Mouse (Mus musculus): ENCODE data around the gene Rho.

The Rho gene

DNA sequence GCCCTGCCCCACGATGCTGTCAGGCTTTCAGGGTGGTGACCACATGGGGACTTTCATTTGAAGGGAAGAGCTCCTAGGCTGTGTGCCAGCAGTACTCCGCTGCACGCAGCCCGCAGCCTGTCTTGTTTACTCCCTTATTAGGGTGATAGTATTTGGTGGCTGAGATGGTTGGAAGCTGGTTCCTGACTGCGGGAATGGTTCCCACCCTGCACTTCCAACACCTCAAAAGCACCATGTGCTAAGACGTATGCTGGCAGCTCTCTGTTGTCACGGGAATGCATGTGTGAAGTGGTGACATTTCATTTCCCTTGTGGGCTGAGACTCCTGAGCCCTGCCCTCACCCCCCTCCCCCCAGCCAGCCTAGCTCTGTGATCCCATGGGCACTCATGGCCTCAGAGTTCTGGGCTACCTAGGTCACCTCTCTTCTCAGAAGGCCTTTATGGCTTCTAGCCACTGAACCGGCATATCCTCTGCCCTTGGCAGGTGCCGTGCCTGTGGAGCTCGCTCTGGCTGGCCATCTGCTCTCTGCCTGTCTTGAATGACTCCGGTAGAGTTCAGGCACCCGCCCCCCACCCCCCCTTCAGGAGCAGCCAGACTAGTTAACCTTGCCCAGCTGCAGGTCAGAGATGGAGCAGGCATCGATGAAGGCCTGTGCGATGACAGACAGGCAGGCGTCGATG, 25.5 kb downstream of the Rho start:
- DNase-seq, result peak; percentile 41 to 62

DNA sequence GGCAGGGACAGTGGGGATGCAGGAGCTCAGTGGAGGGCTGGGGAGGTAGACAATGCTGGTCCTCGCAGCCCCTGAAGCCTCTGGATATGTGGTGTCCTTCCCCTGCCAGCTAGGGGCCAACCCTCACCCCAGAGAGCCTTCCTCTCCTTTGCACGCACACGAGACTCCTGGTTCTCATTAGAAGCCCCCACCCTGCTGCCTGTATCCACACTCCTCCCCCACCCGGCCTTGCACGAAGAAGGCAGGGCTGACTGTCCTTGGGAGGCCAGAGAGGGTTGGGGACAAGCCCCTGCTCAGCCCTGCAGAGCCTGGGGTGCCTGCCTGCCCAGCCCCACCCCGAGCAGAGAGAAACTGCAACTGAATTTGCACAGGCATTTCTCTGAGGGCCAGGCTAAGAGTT, 26.1 kb downstream of the Rho start:
- DNase-seq, result no peak

DNA sequence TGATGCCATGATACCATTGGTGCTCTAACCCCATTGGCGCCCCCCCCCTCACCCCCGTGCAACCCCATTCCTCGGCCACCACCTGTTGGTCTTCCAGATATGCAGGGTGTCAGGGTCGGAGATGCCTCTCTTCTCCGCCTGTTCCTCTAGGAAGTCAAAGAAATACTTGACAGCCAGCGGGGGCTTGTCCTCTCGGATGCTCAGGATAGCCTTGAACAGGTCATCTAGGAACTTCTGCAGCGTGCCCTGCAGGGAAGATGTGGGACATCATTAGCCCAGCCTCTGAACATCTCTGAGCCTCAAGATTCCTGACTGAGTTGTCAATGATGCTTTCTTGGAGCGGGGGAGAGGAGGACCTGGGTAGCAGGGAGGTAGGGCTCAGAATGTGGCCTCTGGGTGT, 26.9 kb downstream of the Rho start:
- no peak for DNase-seq

DNA sequence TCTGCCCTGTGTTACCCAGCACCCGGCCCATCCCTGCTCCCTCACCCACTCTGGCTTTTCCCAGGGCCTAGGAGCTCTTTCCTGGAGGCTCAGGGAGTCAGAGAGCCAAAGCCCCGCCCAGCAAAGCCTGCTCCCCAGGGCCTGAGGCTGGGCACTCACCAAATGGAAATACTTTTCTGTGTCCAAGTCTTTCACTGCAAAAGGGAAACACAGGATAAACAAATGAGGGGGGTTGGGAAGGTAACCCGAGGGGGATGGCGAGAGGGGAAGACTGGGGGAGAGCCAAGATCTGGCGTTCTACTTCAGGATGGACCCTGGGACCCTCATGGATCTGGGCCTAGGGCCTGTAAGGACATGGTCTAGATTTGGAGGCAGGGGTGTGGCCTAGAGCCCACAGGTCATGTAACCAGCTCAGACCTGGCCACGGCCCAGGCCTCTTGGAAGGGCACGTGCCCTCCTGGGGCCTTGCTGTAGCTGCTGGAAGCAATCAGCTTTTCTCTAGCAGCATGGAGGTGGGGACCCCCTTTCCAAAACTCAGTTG, 27.7 kb downstream of the Rho start:
- DNase-seq, result peak; percentile 81 to 84

DNA sequence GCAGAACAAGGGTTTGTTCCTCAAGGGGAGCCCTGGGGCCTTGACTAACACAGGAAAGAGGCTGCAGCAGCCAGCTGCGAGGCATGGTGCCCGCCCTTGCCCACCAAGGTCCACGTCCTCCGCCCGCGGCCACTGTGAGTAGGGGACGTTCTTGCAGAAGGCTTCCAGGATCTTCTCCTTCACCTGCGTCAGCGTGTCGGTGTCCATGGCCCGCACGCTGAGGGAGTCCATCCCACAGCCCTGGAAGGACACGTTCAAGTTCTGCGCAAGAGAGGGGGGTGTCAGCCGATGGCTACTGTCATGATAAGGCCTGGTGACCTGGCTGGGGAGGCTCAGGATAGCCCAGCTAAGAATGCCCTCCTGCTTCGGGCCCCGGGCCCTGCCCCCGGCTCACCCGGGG, 28.8 kb downstream of the Rho start:
- DNase-seq, result no peak

DNA sequence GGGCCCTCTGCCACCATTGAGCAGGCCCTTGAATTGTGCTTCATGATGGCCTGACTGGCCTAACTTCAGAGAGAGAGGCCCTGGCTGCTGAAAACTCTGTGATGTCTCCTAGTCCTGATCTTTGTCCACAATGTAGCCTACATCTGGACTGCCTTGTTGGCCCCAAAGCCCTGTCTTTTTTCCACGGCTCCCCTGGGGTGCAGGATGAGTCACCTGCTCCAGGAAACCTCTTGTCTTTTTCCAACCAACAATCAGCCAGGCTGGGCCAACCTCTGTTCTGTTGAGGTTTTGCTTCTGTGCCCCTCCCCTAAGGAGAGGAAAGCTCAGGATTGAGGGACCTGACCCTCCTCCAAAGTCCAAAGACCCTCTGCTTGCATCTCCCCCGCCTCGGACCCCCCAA, 30.2 kb downstream of the Rho start:
- no peak for DNase-seq

DNA sequence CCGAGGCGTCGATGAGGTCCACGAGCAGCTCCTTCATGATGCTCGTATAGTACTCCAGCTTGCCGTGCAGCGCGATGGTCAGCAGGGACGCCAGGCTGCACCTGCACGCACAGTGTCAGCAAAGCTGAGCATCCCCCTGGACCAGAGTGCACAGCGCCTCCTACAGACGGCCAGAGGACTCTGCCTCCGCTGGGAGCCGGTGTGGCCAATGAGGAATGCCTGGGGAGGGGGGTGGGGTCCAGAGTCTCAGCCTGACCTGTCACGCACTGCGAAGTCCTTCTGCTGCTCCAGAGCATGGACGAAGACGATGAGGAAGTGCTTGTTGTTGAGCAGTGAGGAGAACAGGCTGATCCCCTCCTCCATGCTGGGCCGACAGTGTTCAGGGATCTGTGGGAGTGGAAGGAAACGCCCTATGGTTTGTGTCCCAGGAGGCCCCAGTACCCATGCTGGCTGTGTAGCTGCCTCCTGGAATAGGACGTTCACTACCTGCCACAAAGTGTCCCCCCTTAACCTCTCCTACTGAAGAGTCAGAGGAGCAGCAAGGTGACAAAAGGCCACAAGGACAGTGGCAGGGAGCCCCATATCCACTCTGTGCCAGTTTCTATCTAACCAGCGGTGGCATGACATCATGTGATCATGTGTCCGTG, 31.0 kb downstream of the Rho start:
- no peak for DNase-seq

DNA sequence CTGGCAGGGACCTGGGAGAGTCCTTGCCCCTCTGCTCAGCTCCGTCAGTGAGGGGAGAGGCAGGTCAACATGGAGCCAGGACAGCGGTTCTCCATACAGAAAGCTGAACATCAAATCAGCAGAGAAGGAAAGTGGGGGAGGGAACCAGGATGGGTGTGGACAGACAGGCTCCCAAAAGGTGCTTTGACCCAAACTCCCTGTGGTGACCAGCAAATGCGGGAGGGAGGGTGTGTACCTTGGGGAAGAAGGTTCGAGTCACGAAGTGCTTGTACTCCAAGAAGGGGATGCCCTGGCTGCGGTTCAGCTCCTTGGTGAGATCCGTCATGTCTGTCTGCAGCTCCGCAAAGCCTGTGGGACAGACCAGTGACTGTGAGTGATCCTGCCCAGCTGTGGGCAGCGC, 32.1 kb downstream of the Rho start:
- no peak for DNase-seq

DNA sequence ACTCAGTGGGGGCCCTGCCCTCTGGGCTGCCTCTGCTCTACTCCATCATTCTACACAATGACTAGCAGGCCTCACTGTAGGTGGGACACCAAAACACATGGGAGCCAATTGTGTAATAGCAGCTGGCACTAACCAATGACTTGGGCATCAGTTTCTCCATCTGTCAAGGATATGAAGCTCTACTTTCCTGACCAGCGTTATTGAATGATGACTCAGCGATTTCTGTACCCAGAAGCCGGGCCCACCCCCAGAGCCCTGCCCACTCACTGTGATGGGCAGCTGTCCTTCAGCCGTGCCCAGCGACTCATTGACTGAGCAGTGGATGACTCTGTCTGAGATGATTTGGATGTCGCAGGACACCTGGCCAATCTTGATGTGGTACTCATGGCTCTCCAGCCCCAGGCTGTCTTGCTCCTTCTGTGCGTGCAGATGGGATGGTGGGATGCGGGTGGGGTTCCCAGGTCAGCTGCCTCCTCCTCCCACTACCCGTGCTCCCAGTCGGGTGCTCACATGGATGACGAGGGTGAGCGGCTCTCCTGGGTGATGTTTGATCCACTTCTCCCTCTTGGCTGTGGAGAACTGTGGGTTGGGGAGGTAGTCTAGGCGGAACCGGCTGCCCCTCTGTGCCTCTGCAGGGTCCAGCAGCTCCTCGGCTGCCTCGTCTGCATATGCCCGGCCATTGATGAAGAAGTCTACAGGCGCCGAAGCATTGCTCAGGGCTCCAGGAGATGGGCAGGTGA, 34.8 kb downstream of the Rho start:
- DNase-seq, result no peak

DNA sequence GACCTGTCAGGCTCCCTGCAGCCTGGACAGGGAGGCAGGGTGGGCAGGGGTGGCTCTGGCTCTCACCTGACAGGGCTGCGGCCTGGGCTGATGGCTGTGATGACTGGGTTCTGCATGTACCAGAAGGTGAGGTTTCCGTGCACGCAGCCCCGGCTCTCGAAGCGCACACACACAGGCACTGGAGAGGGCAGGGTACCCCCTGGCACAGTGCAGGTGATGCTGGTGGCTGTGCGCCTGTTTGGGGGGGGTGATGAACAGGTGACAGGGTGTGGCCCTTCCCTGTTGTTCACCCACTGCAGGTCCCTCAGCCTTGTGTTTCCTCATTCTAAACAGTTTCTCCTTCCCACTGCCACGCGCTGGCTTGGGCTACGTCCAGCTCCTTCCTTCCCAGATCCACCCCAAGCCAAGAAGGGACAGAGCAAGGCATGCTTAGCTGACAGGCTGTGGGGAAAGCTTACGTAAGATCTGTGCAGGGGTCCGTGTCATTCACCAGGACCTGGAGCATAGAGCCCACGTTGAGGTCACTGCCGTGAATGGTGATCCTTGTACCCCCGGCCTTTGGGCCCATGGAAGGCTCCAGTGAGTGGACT, 35.8 kb downstream of the Rho start:
- no peak for DNase-seq

DNA sequence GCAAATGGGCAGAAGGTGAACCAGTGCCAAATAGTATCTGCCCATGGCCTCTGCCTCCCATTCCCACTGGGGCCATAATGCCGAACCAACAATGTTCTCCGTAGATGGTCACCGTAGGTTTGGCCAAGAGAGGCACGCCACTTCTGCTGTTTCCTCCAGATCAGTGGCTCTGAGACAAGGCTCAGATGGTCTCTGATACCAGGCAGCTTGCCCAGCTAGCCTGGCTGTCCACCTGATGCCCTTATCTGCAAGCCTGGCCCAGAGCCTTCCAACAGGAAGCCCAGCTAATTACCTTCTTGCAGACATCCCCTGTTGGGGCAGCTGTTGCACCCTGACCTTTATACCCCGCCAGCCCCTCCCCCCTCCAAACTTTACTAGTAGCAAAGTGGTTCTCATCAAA, 36.5 kb downstream of the Rho start:
- DNase-seq, result no peak

DNA sequence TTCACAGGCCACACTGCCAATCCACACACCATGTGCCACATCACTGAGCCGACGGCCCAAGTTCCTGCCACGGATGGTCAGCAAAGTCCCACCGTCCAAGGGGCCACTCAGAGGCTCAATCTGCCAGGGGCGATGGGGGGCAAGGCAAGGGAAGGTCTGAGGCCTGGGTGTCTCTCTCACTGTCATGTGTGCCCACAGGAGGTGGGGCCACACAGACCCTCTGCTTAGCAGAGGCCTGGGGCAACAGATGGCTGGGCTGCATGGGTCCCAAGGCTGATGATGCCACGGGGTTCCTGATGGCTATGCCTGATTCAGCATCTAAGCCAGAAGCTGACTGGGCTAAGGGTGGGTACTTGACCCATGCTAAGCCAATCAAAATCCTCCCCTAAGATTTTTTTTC, 37.2 kb downstream of the Rho start:
- DNase-seq, result no peak

DNA sequence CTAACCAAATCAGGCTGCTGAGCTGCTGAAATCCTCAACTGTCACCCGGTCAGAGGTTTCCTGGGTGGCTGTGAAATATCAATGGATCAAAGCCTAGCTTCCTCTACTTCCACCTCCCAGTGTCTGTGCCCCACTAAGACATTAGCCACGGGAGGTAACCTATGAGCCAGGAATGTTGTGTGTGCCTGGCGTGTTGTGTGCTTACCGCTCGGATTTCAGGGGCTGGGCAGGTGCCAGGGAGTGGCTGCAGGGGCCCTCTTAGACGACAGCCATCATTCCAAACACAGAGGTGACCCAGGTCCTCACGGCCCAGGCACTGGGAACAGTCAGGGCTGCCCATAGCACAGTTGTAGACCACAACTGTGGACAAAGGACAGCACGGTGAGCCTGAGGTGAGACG, 37.6 kb downstream of the Rho start:
- no peak for DNase-seq

DNA sequence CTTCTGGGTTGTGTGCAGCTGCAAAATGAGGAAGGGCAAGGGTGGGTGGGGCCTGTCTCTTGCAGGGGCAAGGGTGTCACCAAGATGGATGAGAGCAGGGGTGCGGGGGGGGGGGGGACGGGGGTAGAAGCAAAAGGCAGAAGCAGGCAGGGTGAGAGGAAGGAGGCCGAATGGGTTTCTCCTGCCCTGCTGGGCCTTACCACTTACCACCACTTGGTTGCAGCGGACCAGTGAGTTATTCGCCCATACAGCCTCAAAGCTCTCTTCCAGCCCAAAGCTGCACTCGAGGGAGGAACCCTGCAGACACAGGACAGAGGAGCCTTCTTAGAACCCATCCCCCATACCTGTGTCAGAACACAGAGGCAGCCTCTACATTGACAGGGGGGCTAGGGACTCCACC, 38.4 kb downstream of the Rho start:
- DNase-seq, result no peak

DNA sequence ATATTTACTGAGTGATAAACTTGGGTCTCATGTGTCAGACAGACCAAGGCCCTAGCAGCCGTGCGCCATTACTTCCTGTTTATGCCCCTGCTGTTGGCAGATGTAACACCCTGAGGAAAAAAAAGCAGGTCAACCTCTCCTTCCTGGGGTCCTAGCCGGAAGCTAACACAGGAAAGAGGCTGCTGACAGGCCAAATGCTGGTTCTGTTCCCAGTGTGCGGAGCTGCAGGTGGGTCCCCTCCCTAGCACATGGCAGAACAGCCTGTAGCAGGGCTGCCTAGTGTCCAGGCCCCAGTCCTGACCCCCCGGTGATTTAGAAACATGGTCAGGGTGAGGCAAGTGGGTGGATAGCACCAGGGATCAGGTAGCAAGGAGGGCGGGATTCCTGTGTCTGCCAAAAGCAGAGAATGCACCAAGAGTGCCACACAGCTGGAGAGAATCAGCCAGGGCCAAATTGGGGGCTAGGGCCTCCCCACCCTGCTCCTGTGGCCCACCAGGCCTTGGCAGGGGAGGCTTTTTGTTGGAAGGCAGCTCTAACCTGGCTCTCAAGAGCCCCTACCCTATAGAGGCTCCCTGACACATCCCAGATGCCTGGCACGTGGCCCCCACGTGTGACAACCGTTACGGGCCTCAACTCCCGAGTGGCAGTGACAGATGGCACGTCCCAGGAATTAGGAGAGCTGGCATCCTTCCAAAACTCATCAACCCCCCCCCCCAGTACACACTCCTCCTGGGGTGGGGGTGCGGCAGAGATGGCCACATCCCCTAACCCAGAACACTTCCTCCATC, 39.9 kb downstream of the Rho start:
- DNase-seq, result no peak

DNA sequence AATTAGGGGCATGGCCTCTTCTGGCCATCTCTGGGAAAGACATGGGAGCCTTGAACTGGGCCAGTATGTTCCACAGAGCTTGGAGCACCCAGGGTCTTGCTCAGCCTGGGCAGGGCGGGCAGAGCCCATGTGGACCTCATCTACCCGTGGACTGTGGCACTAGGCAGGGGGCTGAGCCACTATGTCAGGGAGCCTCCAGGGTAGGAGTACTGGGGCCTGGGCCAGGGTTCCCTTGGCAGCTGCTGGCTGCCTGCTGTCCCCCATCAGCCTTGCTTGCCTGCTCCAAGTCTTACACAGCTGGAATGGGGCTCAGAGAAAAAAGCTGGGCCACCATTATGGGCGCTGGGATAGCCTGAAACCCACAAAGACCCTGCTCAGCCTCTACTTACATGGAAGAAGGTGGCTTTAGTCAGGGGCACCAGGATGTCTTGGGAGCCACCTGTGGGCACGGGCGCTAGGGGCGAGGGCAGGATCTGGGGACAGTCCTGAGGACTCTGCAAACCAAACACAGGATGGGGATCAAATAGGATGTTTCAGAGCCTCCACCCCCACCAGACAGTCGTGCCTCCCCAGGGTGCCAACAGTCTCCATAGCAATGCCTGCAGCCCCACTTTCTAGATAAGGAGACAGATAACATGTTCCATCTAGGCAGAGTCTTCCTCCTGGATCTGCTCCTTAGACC, 40.7 kb downstream of the Rho start:
- no peak for DNase-seq

DNA sequence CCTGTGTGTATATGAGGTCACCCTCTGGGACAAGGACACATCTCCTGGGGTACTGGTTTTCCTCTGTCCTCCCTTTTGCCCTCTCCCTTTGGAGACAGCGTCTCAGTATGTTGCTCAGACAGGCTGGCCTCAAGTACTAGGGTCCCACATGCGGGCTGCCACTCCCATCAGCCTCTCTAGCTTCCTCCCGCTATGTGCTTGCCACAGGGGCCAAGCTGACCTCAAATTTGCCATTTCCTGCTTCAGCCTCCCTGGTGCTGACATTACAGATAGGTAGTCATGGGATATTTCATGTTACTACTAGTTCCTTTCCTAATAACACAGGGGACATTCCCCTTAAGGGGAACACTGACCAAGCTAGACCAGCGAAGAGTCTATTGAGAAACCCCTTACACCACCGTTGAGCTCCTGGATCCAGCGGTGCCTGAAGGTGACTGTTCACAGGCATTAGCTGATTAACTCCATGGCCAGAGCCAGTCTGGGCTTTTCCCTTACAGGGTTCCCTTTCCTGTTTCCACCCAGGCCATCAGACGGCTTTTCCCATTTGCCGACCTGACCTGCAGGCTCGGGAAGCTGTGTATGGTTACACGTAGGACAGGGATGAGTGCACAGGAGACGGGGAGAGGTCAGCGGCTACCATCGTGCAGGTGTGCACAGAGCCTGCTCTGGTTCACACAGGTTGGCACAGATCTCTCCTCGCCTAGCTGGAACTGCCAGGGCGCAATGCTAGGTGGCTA, 41.8 kb downstream of the Rho start:
- DNase-seq, result no peak

DNA sequence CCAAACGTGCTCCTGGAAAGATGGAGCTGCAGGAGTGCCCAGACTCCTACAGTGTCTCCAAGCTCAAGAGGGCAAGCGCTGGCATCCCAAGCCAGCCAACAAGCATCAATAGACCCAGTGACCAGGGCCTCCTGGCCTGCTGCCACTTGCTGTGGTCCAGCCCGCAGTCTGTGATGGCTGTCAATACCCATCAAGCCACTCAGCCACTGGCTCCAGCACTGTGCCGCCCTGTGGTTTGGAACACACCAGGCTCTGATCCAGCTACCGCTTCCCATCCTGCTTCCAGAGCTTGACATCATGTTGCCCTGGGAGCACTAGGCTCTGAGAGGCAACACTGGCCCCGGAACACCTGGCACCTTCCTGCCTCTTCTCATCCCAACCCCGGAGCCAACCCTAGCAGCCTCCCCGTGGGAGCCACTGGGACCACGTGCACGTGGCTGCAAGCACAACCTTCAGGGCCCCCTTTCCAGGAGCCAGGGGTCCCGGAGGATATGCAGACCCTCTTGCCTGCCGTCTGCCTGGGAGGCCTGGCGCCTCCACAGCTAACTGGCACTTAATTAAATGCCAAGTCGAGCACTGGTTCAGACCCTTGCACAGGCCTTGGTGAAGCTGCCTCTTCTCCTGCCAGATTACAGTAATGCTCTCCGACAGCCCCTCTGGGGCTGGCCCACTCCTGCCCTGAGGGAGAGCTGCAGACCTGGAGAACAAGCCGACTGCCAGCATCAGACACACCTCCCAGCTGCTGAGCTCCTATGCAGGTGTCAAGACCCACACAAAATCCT, 42.5 kb downstream of the Rho start:
- DNase-seq, result no peak

DNA sequence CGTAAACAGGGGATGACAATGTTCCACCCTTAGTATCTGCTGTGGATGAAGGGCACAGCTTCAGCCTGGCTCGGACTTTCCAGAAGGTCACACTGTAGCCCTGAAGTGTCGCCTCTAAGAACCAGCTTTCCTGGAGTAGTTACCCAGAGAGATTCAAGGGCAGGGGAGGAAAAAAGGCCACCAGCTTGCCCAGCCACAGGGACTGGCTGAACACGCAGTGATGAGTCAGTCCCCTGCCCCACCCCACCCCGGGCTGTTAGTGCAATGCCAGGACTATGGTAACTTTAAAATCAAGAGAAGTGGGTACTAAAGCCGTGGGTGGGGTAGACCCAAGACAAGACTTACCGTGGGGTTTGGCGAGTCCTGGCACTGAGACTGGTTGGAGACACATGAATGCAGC, 44.1 kb downstream of the Rho start:
- DNase-seq, result no peak

DNA sequence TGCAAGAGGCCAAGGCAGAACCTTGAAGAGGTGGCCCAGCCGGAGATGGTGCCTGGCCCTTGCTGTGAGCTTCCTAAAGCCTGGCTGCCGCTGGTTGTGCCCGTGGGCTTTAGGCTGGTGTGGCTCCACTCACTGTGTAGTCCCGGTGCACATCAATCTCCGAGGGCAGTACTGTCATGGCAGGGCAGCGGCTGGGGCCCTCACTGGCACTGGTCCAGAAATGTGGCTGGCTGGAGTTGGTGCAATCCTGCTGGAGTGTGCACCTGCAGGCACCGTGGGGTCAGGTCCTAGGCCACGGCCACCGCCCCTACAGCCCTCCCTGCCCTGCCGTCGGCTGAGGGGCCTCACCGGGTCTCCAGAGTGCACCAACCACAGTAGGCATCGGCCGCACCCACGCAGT, 46.3 kb downstream of the Rho start:
- DNase-seq, result no peak

DNA sequence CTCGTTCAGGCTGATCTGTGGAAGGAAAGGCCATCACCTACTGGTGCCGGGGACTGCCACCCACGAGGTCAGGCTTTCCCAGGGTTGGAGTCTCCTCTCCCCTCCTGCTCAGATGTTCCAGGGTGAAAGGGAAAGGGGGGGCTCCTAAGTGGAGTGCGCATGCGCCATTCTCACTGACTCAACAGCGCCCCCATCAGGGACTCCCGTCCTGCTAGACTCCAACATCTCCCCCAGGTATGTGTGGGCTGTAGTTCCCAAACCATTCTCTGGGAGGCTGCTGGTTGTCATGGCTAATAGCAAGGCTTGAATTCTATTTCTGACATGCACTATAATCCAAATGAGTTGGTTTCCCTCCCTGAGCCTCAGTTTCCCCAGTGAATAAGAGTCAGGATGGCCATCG, 47.0 kb downstream of the Rho start:
- DNase-seq, result no peak

All from kidney, adult 8-10 months (tissue).